Mouse (Mus musculus) stomach, embryonic 16.5 days (tissue): ENCODE results near the gene Hpca. TPM values are rescaled to one million over a fixed set of nuclear protein-coding genes. Genes with fewer than 3 reads are reported as not detected.
A peak's percentile ranks its signal among the peaks of the same experiment; 100 is the strongest.

Experiments
- ATAC-seq: fragments of 200-750 bp; cut with Nextera tagmentation; 2 replicates; pipeline ENCODE4 v1.8.0; 2017; ENCODE audit warnings: moderate number of reproducible peaks, moderate TSS enrichment; ENCODE audit not compliant: insufficient read depth, low FRiP score
- H3K27ac ChIP-seq: fragments of 300-500 bp; sonication (generic); 2 replicates; pipeline ENCODE4 v1.5.1; 2014; ENCODE audit warnings: low read length
- H3K27me3 ChIP-seq: fragments of 300-500 bp; sonication (generic); 2 replicates; pipeline ENCODE4 v1.6.1; 2014; ENCODE audit warnings: low read length, control low read depth, mixed read lengths; ENCODE audit not compliant: control insufficient read depth, insufficient read depth
- H3K36me3 ChIP-seq: fragments of 300-500 bp; sonication (generic); 2 replicates; pipeline ENCODE4 v1.6.1; 2014; ENCODE audit warnings: low read length; ENCODE audit not compliant: control insufficient read depth, insufficient read depth
- H3K4me1 ChIP-seq: fragments of 300-500 bp; sonication (generic); 2 replicates; pipeline ENCODE4 v1.6.1; 2014; ENCODE audit warnings: low read length, control low read depth, mixed read lengths; ENCODE audit not compliant: control insufficient read depth, insufficient read depth
- H3K4me2 ChIP-seq: fragments of 300-500 bp; sonication (generic); 2 replicates; pipeline ENCODE4 v1.6.1; 2014; ENCODE audit warnings: low read depth, low read length, mixed read lengths
- H3K4me3 ChIP-seq: fragments of 300-500 bp; sonication (generic); replicated peaks from 2 replicates; pipeline ENCODE4 v1.5.1; 2014; ENCODE audit warnings: mild to moderate bottlenecking, low read length
- H3K9ac ChIP-seq: fragments of 300-500 bp; sonication (generic); 2 replicates; pipeline ENCODE4 v1.6.1; 2014; ENCODE audit warnings: low read length
- H3K9me3 ChIP-seq: fragments of 300-500 bp; sonication (generic); replicated peaks from 2 replicates; pipeline ENCODE4 v1.6.1; 2016; ENCODE audit warnings: low read length, control low read depth; ENCODE audit not compliant: control insufficient read depth
- WGBS: fragments of 180-500 bp; shearing (Covaris S2); extraction: QIAGEN DNeasy Blood & Tissue Kit; methylation state at CpG from one replicate; pipeline ENCODE4 v1.1.7; 2014; 5-methylcytosine and 5-hydroxymethylcytosine counted together
- polyA plus RNA-seq: library from polyadenylated mRNA; unstranded; fragments of >200 nt; fragmentation: Nextera tagmentation; extraction: Ambion mirVana; gene quantifications from 2 replicates; pipeline ENCODE4 v1.2.1, GENCODE M21; 2015

Hpca gene
- polyA plus RNA-seq, 1 experiment from 2014 or later, result 2.0 TPM

- peaks cover 5% of the 10 kb centered on the region for H3K27me3 ChIP-seq
- H3K9ac ChIP-seq, result peak overlapping the region; percentile 75; the same call in 1 of the 2 replicates
- H3K4me3 ChIP-seq, result peak overlapping the region; percentile 54
- peaks cover 22% of the 10 kb centered on the region for H3K4me1 ChIP-seq
- H3K36me3 ChIP-seq, result no peaks in the 10 kb centered on the region
- no peak for ATAC-seq
- 60% methylated on average over 14 of the region's 14 CpGs for WGBS
- H3K9me3 ChIP-seq, result no peaks in the 10 kb centered on the region
- peak overlapping the region; percentile 94 for H3K4me2 ChIP-seq
- H3K27ac ChIP-seq, result no peak overlapping the region
These were observed 15.8 kb upstream of the Hpca start for GRCm38 (mm10) chr4:129137392-129138321.

DNA sequence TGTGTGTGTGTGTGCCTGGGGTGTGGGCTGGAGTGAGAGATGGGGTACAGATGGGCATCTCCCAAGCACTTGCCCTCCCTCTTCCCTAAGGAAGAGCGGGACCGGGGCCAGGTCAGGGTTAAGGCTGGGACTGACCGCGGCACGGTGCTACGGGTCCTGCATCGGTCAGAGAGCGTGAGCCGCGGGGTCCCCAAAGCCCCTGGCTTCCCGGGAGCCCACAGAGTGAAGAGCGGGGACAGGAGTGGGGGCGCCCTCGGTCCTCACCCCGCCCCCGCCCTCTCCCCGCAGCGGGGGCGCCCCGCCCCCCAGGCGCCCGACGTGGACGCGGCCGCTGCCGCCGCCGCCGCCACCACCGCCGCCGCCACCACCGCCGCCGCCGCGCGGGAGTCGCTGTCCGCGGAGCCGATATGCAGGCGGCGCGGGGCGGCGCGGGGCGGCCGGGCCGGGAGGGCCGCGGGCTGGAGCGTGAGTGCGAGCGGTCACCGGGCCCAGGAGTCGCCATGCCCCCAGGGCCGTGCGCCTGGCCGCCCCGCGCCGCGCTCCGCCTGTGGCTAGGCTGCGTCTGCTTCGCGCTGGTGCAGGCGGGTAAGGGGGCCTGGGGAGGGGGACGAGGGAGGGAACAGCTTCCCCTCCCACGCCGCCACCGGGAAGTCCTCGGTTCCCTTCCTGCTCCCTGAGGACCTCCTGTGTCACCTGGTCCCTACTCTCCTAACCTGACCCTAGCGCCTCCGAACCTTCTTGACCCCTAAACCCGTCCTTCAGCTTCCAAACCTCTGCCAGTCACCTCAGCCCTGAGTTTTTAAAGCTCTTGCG is 14.9 kb upstream of the Hpca start, which contains the start of gene Fndc5:
Fndc5 (plus strand) TSS at position 421 of the 813 bp plus-strand sequence.
- 3% methylated on average over 24 of the region's 80 CpGs for whole genome bisulfite sequencing
- Histone ChIP-seq H3K27me3 (peaks cover 5% of the 10 kb centered on the region), H3K9ac (peak within 1 kb of the TSS; percentile 75), H3K4me1 (peaks cover 18% of the 10 kb centered on the region), H3K4me3 (peak within 1 kb of the TSS; percentile 54), H3K36me3 (no peaks in the 10 kb centered on the region), H3K4me2 (peak within 1 kb of the TSS; percentile 94), H3K9me3 (no peaks in the 10 kb centered on the region), H3K27ac (no peak within 1 kb of the TSS)
- peak; percentile 15; the same call in 1 of the 2 replicates for ATAC-seq

GRCm38 (mm10) chr4:129136189-129136578 is 14.3 kb upstream of the Hpca start:
- H3K27me3 ChIP-seq, result peaks cover 5% of the 10 kb centered on the region
- no peaks in the 10 kb centered on the region for H3K36me3 ChIP-seq
- H3K4me3 ChIP-seq, result peak overlapping the region; percentile 54
- peak overlapping the region; percentile 75 for H3K9ac ChIP-seq
- no peak for ATAC-seq
- peak overlapping the region; percentile 94 for H3K4me2 ChIP-seq
- H3K4me1 ChIP-seq, result 0 out of 2 replicates have a peak, but pooled peaks cover 14% of the 10 kb centered on the region
- no peaks in the 10 kb centered on the region for H3K9me3 ChIP-seq
- H3K27ac ChIP-seq, result no peak overlapping the region
- WGBS, result 39% methylated on average over 9 of the region's 9 CpGs

DNA sequence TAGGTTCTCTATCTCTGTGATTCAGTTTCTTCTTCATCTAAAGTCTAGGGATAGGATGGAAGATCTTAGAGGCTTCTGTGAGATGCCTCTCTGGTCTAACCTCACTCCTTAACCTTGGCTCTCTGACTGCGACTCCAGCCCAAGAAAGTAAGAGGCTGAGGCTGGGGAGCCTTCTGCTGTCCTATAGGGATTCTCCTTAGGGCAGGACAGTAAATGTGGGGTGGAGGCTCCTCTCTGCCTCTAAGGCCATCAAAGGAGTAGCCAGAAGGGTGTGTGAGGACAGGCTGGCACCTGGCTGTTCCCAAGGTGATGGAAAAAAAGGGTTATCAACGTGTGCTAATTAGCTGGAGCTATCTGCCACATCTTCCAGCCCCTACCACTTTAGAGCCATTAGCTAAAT is 13.8 kb upstream of the Hpca start:
- no peak overlapping the region for H3K9ac ChIP-seq
- H3K4me3 ChIP-seq, result no peak overlapping the region
- ATAC-seq, result no peak
- H3K4me2 ChIP-seq, result no peak overlapping the region
- H3K27ac ChIP-seq, result no peak overlapping the region
- no peaks in the 10 kb centered on the region for H3K9me3 ChIP-seq
- peaks cover 16% of the 10 kb centered on the region; the same call in 1 of the 2 replicates for H3K4me1 ChIP-seq
- peaks cover 5% of the 10 kb centered on the region for H3K27me3 ChIP-seq
- H3K36me3 ChIP-seq, result no peaks in the 10 kb centered on the region
- 66% methylated on average over 2 of the region's 2 CpGs for WGBS

DNA sequence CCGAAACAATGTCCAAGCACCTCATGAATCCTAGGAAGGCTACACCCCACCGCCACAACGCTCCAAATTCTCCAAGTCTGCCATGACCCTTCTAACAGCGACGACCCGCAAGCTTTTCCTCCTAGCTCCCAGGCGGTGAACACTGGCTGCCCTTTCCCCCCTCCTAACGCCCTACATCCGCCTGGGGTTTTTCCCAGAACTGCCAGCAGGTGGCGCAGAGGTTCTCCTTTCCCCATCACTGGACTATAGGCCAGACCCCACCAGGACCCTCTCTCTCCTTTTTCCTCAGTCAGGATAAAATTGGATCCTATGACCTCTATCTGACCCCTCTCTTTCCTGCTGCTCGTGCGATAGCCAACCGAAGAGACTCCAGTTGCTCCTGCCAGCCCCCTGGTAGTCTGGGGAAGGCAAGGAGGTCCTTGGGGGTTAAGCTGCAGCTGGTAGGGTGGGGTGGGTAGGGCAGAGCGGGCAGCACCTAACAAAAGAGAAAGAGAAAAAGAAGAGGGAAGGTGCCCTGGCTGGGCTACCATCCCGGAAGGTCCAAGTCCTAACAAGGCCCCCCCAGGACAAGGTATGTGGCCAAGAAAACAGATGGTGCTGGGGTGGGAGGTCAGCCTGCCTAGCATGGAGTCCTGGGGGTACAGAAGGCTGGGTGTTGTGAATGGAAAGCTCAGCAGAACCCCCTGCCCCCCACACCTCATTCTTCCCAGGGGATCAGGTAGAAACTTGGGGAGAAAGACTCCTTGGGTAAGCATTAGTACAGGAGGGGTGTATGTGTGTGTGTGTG is 13.2 kb upstream of the Hpca start:
- no peak overlapping the region for H3K4me3 ChIP-seq
- H3K4me1 ChIP-seq, result peaks cover 22% of the 10 kb centered on the region; the same call in 1 of the 2 replicates
- H3K9ac ChIP-seq, result 0 out of 2 replicates have a peak overlapping the region, but pooled peaks have one; percentile 34
- peaks cover 5% of the 10 kb centered on the region for H3K27me3 ChIP-seq
- peak overlapping the region; percentile 34; the same call in 1 of the 2 replicates for H3K4me2 ChIP-seq
- no peaks in the 10 kb centered on the region for H3K9me3 ChIP-seq
- no peak for ATAC-seq
- WGBS, result 12% methylated on average over 15 of the region's 15 CpGs
- H3K27ac ChIP-seq, result no peak overlapping the region
- no peaks in the 10 kb centered on the region for H3K36me3 ChIP-seq

- no peaks in the 10 kb centered on the region for H3K36me3 ChIP-seq
- 0 out of 2 replicates have a peak overlapping the region, but pooled peaks have one; percentile 16 for H3K9ac ChIP-seq
- 4% methylated on average over 17 of the region's 17 CpGs for WGBS
- H3K4me3 ChIP-seq, result peak overlapping the region; percentile 33
- H3K4me2 ChIP-seq, result peak overlapping the region; percentile 49
- peak; percentile 75; the same call in 1 of the 2 replicates for ATAC-seq
- H3K9me3 ChIP-seq, result no peaks in the 10 kb centered on the region
- peaks cover 4% of the 10 kb centered on the region for H3K27me3 ChIP-seq
- no peak overlapping the region for H3K27ac ChIP-seq
- peaks cover 18% of the 10 kb centered on the region for H3K4me1 ChIP-seq
These were observed 9.0 kb upstream of the Hpca start for GRCm38 (mm10) chr4:129130755-129131303.

- Histone ChIP-seq H3K4me1 (peaks cover 21% of the 10 kb centered on the region), H3K27ac (no peak overlapping the region), H3K4me2 (peak overlapping the region; percentile 49; the same call in 1 of the 2 replicates), H3K4me3 (peak overlapping the region; percentile 33), H3K9ac (no peak overlapping the region), H3K36me3 (no peaks in the 10 kb centered on the region), H3K9me3 (no peaks in the 10 kb centered on the region), H3K27me3 (no peaks in the 10 kb centered on the region)
- ATAC-seq, result peak; percentile 9; the same call in 1 of the 2 replicates
- WGBS, result 4% methylated on average over 8 of the region's 8 CpGs
These were observed 8.3 kb upstream of the Hpca start for GRCm38 (mm10) chr4:129130149-129130548.

- no peak overlapping the region for H3K4me3 ChIP-seq
- H3K27me3 ChIP-seq, result 0 out of 2 replicates have a peak, but pooled peaks cover 4% of the 10 kb centered on the region
- ATAC-seq, result no peak
- peaks cover 20% of the 10 kb centered on the region for H3K4me1 ChIP-seq
- H3K27ac ChIP-seq, result no peak overlapping the region
- no peak overlapping the region for H3K4me2 ChIP-seq
- no peaks in the 10 kb centered on the region for H3K9me3 ChIP-seq
- no peak overlapping the region for H3K9ac ChIP-seq
- H3K36me3 ChIP-seq, result no peaks in the 10 kb centered on the region
- WGBS, result 33% methylated on average over 9 of the region's 9 CpGs
These were observed 7.6 kb upstream of the Hpca start for GRCm38 (mm10) chr4:129129387-129129786.
